Mouse (Mus musculus): ENCODE results near the gene Tspan2.

Tspan2 gene

GRCm38 (mm10) chr3:102734313-102735030, at the start of gene Tspan2:
Tspan2 (plus strand) TSS chr3:102734529.
- peak; percentile 31 to 43 for DNase-seq (ENCODE audit: low spot score in 2 of 2)

- no peak for DNase-seq (ENCODE audit: low spot score in 2 of 2)
Observed at GRCm38 (mm10) chr3:102686861-102687260, 47.5 kb upstream of the Tspan2 start.

DNA sequence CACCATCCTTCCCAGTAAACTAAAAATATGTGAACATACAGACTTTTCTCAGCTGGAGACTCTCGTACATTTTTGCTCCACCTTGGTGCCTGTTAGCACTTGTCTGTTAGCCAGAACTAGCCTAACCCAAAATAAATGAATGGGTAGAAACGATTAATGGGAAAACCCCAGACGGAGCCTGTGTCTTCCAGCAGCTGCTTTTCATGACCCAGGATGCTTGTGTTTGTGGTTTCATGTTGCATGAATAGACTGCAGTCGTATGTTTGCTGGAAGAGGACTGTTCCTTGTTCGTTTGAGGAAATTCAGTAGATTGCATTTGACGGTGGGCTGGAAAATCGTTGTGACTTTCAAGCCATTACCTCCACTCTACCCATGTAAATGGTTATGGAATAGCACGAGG, 46.5 kb upstream of the Tspan2 start:
- DNase-seq (ENCODE audit: low spot score in 2 of 2): no peak

DNA sequence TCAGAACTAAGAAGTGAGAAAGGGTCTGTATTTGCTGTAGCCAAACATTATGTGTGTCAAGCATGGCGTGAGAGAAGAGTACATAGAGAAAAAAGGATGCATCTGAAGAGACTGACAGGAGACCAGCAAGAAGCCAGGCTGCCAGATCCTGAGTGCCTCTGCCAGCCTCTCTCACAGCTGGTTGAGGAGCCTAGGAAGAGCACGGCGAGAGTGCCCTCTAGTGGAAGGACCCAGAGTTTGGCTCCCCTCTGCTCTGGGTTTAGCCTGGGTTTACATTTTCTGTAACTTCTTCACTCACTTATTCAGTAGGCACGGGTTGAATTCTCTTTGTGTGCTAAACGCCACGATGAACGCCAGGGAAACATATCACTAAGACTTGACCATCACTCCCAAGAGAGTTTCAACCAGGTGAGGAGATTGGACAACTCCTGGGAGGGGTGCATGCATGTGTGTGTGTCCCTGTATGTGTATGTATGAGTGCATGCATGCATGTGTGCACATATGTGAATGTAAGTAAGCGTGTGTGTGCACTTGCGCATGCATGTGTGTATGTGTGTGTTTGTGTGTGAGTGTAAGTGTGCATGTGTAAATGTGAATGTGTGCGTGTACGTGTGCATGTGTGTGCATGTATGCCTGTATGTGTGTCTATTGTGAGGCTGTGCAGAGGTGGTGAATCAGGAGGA, 42.4 kb upstream of the Tspan2 start:
- peak; percentile 52 to 64 for DNase-seq (ENCODE audit: low spot score in 2 of 2)

DNA sequence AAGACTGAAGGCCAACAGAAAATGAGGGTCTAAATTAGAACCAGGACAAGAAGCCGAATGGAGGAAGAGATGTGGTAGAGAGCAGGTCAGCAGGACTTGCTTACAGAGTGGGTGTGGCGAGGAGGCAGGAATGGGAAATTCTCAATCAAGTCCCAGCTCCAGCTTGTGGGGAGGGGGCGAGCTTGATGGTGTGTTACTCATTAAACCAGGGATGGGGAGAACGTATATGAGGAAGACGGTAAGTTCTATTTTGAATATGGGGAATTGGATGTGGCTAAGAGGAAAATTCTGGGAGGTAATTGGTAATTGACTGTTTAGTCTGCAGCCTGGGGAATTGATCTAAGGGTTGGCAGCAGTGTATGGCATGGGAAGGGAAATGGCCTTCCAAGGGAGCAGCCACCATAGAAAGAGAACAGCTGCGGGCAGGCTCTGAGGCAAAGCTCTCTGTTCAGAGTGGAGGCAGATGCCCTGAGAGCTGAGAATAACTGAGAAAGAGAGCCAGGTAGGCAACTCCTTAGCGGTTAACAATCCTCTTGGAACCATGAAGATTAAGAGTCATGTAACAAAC, 41.5 kb upstream of the Tspan2 start:
- DNase-seq (ENCODE audit: low spot score in 2 of 2): no peak

- DNase-seq (ENCODE audit: low spot score in 2 of 2): no peak
Observed at GRCm38 (mm10) chr3:102698127-102698526, 36.2 kb upstream of the Tspan2 start.

DNA sequence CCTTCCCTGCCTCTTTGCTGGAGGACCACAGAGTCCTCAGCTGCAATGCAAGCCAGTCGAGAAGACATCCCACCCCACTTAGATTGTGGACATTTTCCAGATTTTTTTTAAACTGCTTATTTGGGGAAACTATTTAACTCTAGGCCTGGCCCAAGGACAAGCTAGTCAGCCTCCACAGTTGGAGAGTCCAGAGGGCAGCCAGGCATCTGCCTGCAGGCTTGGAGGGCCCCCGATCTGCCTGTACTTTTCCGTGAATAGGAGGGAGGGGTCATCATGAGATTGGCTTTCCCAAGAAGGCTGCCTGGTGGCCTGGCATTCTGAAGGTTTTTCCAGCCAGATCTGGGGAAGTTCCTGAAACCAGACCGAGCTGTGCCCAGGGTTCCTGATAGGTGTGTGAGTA, 33.0 kb upstream of the Tspan2 start:
- no peak for DNase-seq (ENCODE audit: low spot score in 2 of 2)

DNA sequence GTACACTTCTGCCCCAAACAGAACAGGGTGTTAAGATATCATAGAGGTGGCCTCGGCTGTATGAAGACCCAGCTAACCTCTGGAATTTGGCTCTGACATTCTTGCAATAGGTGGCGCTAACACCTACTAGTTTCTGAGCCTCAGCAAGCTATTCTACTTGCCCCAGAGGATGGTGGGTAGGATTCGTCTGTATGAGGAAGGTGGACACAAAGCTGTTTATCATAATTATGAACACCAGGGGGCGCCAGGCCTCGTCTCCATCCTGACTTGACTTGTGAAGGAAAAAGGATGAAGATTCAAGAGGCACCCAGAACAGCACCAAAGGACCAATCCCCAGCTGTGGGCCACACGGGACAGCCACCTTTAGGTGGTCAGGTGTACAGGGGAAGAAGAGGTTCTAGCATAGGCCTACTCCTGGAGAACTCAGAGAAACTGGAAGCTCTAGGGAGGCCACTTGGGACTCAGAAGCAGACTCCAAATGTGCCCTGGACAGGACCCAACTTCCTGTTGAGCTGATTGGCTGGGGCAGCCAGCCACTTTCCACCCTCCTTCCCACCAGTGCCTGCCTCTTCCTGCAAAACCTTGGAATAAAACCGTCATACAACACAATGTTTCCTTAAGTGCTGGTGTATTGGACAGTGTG, 32.3 kb upstream of the Tspan2 start:
- peak in 1 of 2 experiments; percentile 10 for DNase-seq (ENCODE audit: low spot score in 2 of 2)

- no peak for DNase-seq (ENCODE audit: low spot score in 2 of 2)
Observed at GRCm38 (mm10) chr3:102704001-102704401, 30.3 kb upstream of the Tspan2 start.

DNA sequence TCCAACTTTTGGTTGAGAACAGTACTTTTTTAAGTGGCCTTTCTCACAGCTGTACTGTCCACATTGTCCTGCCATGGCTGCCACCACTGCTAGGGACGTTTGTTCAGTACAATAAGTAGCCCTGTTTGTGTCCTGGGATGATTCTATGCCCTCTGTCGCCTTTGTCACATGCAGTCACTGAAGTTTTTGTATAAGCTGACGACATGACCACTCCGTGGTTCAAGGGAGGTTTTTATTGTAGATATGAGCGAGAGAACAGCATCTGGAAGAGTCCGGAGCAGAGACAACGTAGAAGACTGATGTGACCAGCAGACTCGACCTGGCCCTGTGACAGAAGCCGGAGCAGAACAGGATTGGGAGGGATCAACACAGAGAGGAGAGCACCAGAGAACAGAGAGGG, 25.7 kb upstream of the Tspan2 start:
- DNase-seq (ENCODE audit: low spot score in 2 of 2): no peak

DNA sequence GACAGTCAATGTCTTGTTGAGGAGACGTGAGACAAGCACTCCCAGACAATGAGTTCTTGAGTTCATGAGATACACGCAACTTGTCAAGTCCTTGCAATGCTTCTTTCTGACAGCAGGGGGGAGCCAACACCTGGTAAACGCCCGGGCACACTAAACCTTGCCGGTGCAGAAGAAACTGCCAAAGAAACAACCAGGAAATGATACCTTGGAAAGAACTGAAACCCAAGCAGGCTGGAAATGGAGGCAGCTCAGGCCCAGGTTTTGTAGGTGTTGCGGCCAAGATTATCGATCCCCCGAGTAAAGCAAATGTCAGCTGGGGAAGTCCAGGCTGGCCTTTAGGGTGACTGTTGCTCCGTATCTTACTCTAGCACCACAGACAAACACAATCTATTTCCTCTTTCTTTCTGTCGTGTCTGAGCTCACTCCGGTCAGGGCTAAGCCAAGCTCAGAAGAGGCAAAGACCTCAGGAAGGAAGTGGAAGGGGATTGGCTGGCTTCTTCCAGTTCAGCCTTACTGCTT, 19.2 kb upstream of the Tspan2 start:
- peak; percentile 65 to 82 for DNase-seq (ENCODE audit: low spot score in 2 of 2)

GRCm38 (mm10) chr3:102715839-102716238, 18.5 kb upstream of the Tspan2 start:
- no peak for DNase-seq (ENCODE audit: low spot score in 2 of 2)

GRCm38 (mm10) chr3:102717586-102718285, 16.6 kb upstream of the Tspan2 start:
- no peak for DNase-seq (ENCODE audit: low spot score in 2 of 2)

DNA sequence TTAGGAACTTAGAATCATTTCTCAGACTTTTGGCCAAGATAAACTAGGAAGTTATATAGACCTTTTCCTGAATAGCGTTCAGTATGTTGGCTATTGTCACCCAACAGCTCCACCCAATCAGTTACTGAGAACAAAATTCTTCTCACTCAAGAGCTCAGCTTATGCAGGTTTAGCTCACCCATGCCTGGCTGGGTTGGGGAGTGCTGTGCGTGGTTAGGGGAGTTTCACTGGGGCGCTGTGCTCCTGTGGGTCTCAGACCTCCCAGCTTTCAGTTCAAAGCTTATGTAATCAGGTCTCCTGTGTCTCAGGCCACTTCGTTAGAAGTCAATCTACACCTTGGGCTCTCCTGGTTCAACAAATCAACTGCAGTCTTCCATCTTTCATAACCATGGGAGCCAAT, 11.2 kb upstream of the Tspan2 start:
- no peak for DNase-seq (ENCODE audit: low spot score in 2 of 2)

DNA sequence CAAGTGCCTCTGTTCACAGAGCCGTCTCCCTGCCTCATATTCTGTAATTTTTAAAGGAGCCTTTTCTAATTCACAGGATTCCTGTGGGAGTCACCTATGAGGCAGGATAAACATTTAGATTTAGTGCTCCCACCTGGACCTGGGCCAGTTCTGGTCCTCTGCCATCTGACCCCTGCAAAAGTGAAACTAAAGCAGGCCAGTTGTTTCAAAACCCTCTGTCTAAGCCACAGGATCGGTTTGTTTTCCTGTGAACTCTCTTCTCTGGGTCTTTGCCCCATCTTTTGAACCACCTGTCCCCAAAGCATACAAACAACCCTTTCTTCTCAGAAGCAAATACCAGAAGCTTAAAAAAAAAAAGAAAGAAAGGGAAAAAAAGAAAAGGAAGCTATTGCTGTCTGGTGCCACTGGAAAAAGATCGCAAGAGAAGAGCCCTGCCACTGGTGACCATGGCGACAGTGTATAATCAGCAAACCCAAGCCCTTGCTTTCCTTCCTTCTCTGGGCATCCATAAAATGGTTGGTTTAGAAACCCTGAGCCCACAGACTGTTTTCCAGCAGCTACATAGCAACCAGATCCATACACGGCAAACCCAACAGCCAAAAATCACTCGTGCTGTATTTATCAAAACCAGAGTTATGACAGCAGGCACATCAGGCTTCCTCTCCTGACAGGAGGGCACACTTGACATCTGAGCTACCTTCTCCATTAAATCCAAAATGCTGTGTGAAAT, 10.3 kb upstream of the Tspan2 start:
- peak; percentile 36 to 67 for DNase-seq (ENCODE audit: low spot score in 2 of 2)

- no peak for DNase-seq (ENCODE audit: low spot score in 2 of 2)
Observed at GRCm38 (mm10) chr3:102724798-102725459, 9.4 kb upstream of the Tspan2 start.

GRCm38 (mm10) chr3:102729416-102729815, 4.9 kb upstream of the Tspan2 start:
- no peak for DNase-seq (ENCODE audit: low spot score in 2 of 2)

- no peak for DNase-seq (ENCODE audit: low spot score in 2 of 2)
Observed at GRCm38 (mm10) chr3:102731112-102731511, 3.2 kb upstream of the Tspan2 start.

DNA sequence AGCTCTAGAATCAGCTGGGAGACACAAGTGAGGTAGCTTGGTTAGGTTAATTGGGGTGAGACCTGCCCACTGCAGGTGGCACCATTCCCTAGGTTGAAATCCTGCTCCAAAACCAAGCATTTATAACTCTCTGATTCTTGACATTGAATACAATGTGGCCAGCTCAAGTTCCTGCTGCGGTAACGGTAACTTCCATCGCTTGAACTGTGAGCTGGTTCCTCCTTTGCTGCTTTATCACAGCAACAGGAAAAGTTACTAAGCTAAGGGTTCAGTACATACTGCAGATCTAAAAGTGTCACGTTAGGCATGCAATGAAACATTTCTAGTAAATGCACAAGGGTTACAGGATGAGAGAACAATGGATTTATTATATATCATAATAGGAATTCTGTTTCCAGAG, 1.7 kb upstream of the Tspan2 start:
- no peak for DNase-seq (ENCODE audit: low spot score in 2 of 2)

DNA sequence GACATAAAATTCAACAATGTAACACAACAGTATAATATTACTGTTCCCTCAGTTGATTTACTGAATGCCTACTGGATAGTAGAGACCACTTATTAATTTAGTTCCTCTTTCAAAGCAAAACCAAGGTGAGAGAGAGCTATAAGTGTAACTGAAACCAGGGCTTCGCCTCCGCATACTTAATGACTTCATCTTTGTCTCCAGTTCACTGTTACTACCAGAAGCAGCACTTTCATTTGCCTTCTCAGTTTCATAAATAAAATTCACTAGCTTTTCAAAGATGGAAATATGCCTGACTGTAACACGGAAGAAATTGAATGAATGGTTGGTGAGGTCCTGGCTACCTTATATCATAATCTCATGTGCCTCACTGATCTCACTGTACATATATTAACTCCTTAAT, 1.3 kb upstream of the Tspan2 start:
- DNase-seq (ENCODE audit: low spot score in 2 of 2): no peak

DNA sequence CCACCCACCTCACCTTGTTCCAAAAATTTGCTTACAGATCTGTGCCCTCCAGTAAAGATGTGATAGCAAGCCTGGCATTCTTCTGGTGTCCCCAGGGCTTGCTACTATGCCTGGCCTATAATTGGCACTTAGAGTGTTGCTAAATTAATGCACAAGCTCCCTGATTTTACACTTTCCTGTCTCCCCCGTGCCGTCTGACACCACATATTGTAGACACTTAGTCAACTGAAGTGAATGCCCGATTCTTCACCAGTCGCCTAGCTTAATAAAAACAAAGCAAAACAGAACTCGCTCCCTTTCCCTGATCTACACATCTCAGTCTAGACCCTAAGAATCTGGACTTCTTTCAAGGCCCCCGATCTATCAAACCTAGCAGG, 405 bp upstream of the Tspan2 start:
- no peak for DNase-seq (ENCODE audit: low spot score in 2 of 2)
